In the genomic region with DNA sequence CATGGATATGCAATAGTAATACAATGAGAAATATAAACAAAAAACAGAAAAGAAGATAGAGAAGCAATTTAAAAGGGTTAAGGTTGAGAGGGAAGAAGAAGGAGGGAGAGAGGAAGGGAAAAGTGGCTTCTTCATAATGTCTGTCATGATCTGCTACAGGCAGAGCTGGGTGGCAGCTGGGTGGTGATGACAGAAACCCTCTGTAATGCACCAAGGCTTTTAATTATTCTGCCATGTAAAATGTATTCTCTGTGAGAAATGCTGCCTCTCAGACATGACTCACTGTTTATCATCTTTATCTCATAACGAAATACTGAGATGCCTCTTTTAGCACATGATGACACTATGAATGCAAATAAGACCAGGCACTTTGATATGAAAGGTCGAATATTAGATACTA, we compare ENCODE assay signal across 26 mouse cellular contexts.
DNase-seq lines count a peak whose midpoint lies in the region; ATAC-seq and TF ChIP-seq lines count a peak whose summit lies in the region.
"Had no signal": no experiment of that assay in that cellular context is flagged by ENCODE, and none has a peak within 500 bp of the region (broad histone marks: within the 10 kb centered on the region; RNA-seq: fewer than 3 reads in every experiment).

No protein-coding gene starts in this region.

- WGBS in forebrain, postnatal 0 days = 57% methylated on average over 2 of the region's 2 CpGs
- 83% methylated on average over 2 of the region's 2 CpGs for WGBS in forebrain, embryonic 11.5 days
- 74% methylated on average over 2 of the region's 2 CpGs for WGBS in neural tube, embryonic 12.5 days
- WGBS in neural tube, embryonic 14.5 days = 60% methylated on average over 2 of the region's 2 CpGs

- H3K4me3 ChIP-seq in forebrain, postnatal 0 days (ENCODE audit: low read depth, low read length) = no peak overlapping the region
- no peak overlapping the region for H3K4me3 ChIP-seq in forebrain, embryonic 11.5 days (ENCODE audit: low read depth, low read length)
- no peak overlapping the region for H3K4me3 ChIP-seq in neural tube, embryonic 12.5 days
- no peak overlapping the region for H3K4me3 ChIP-seq in neural tube, embryonic 14.5 days (ENCODE audit: low read depth, low read length)
- H3K4me3 ChIP-seq: embryonic facial prominence, embryonic 10.5 days; embryonic facial prominence, embryonic 12.5 days; forebrain, embryonic 10.5 days; forebrain, embryonic 13.5 days; forebrain, embryonic 15.5 days had no signal

- TF ChIP-seq CTCF in forebrain, postnatal 0 days (IDR thresholded peaks at IDR 0.05; ENCODE audit: low read depth) = no peak

- no peaks in the 10 kb centered on the region for H3K4me1 ChIP-seq in forebrain, postnatal 0 days (ENCODE audit: insufficient read depth)
- H3K4me1 ChIP-seq in forebrain, embryonic 11.5 days (replicated peaks; ENCODE audit: control insufficient read depth, insufficient read depth, low read length) = no peaks in the 10 kb centered on the region
- H3K4me1 ChIP-seq in neural tube, embryonic 12.5 days = no peaks in the 10 kb centered on the region
- no peaks in the 10 kb centered on the region for H3K4me1 ChIP-seq in neural tube, embryonic 14.5 days (ENCODE audit: control insufficient read depth, insufficient read depth, low read length)
- H3K4me1 ChIP-seq: embryonic facial prominence, embryonic 10.5 days; embryonic facial prominence, embryonic 12.5 days; forebrain, embryonic 10.5 days; forebrain, embryonic 13.5 days; forebrain, embryonic 15.5 days had no signal

- no peaks in the 10 kb centered on the region for H3K36me3 ChIP-seq in forebrain, postnatal 0 days (ENCODE audit: insufficient read depth)
- H3K36me3 ChIP-seq in forebrain, embryonic 11.5 days (ENCODE audit: control insufficient read depth, insufficient read depth, low read length) = no peaks in the 10 kb centered on the region
- H3K36me3 ChIP-seq in neural tube, embryonic 12.5 days = no peaks in the 10 kb centered on the region
- no peaks in the 10 kb centered on the region for H3K36me3 ChIP-seq in neural tube, embryonic 14.5 days (ENCODE audit: control insufficient read depth, insufficient read depth, low read length)
- H3K36me3 ChIP-seq: embryonic facial prominence, embryonic 10.5 days; embryonic facial prominence, embryonic 12.5 days; forebrain, embryonic 10.5 days; forebrain, embryonic 15.5 days; G1E had no signal

- H3K27ac ChIP-seq in forebrain, postnatal 0 days (ENCODE audit: low read depth, low read length) = no peak overlapping the region
- H3K27ac ChIP-seq in forebrain, embryonic 11.5 days (ENCODE audit: low read depth, low read length) = no peak overlapping the region
- no peak overlapping the region for H3K27ac ChIP-seq in neural tube, embryonic 12.5 days
- H3K27ac ChIP-seq in neural tube, embryonic 14.5 days (ENCODE audit: low read depth, low read length) = no peak overlapping the region
- H3K27ac ChIP-seq: embryonic facial prominence, embryonic 10.5 days; embryonic facial prominence, embryonic 12.5 days; forebrain, embryonic 10.5 days; forebrain, embryonic 13.5 days; forebrain, embryonic 15.5 days had no signal

- no peaks in the 10 kb centered on the region for H3K9me3 ChIP-seq in forebrain, postnatal 0 days (ENCODE audit: low read length)
- H3K9me3 ChIP-seq in forebrain, embryonic 11.5 days (ENCODE audit: control insufficient read depth, low read length) = no peaks in the 10 kb centered on the region
- H3K9me3 ChIP-seq in neural tube, embryonic 12.5 days = no peaks in the 10 kb centered on the region
- H3K9me3 ChIP-seq in neural tube, embryonic 14.5 days (ENCODE audit: control insufficient read depth, low read length) = no peaks in the 10 kb centered on the region
- H3K9me3 ChIP-seq: embryonic facial prominence, embryonic 10.5 days; embryonic facial prominence, embryonic 12.5 days; forebrain, embryonic 10.5 days; forebrain, embryonic 13.5 days; forebrain, embryonic 15.5 days; G1E had no signal

- H3K27me3 ChIP-seq in forebrain, postnatal 0 days (ENCODE audit: insufficient read depth, low read length) = no peaks in the 10 kb centered on the region
- no peaks in the 10 kb centered on the region for H3K27me3 ChIP-seq in forebrain, embryonic 11.5 days (ENCODE audit: control insufficient read depth, insufficient read depth, low read length)
- no peaks in the 10 kb centered on the region for H3K27me3 ChIP-seq in neural tube, embryonic 12.5 days (replicated peaks)
- no peaks in the 10 kb centered on the region for H3K27me3 ChIP-seq in neural tube, embryonic 14.5 days (ENCODE audit: control insufficient read depth, insufficient read depth, low read length)
- H3K27me3 ChIP-seq: CH12.LX; embryonic facial prominence, embryonic 12.5 days; forebrain, embryonic 13.5 days; forebrain, embryonic 15.5 days; Patski had no signal

- peak; percentile 59 for ATAC-seq in forebrain, postnatal 0 days
- ATAC-seq in forebrain, embryonic 11.5 days (replicated peaks; ENCODE audit: low FRiP score) = no peak
- ATAC-seq in neural tube, embryonic 12.5 days (ENCODE audit: low FRiP score, low read depth) = peak; percentile 41; the same call in 1 of the 2 replicates
- peak; percentile 66; the same call in 1 of the 2 replicates for ATAC-seq in neural tube, embryonic 14.5 days (ENCODE audit: low read depth)
- ATAC-seq: activated CD4-positive, CD25-positive, alpha-beta regulatory T cell, adult 4 months; CD4-positive, CD25-positive, alpha-beta regulatory T cell, adult 4 months; forebrain, embryonic 13.5 days; forebrain, embryonic 15.5 days; Patski had no signal

- H3K9ac ChIP-seq in forebrain, postnatal 0 days = no peak overlapping the region
- no peak overlapping the region for H3K9ac ChIP-seq in forebrain, embryonic 11.5 days (ENCODE audit: low read length)
- no peak overlapping the region for H3K9ac ChIP-seq in neural tube, embryonic 12.5 days
- H3K9ac ChIP-seq in neural tube, embryonic 14.5 days (replicated peaks; ENCODE audit: low read depth, low read length) = no peak overlapping the region
- H3K9ac ChIP-seq: embryonic facial prominence, embryonic 12.5 days; forebrain, embryonic 13.5 days; forebrain, embryonic 15.5 days had no signal

- no peak for DNase-seq in forebrain, postnatal 0 days
- DNase-seq in forebrain, embryonic 11.5 days (ENCODE audit: low spot score) = no peak
- no peak for DNase-seq in neural tube, embryonic 10.5 days (ENCODE audit: extremely low spot score, low spot score)
- DNase-seq in brain, adult 2 months (ENCODE audit: low read depth, low spot score) = peak; percentile 18
- no peak for DNase-seq in layer of hippocampus, adult 8-10 months (ENCODE audit: low spot score in 2 of 2)
- DNase-seq: adrenal gland, adult 8-10 months; adrenal gland, postnatal 14 days; adrenal gland, postnatal 36 days; B cell, adult 2 months; cerebellum, adult 11-12 months; cerebellum, adult 2 months; cerebellum, adult 9-10 months; cerebellum, postnatal 10 days; cerebellum, postnatal 25 days had no signal

- H3K4me2 ChIP-seq in forebrain, postnatal 0 days (ENCODE audit: low read depth) = no peak overlapping the region
- H3K4me2 ChIP-seq in forebrain, embryonic 11.5 days (ENCODE audit: low read depth, low read length, severe bottlenecking) = no peak overlapping the region
- H3K4me2 ChIP-seq in neural tube, embryonic 12.5 days (replicated peaks) = no peak overlapping the region
- H3K4me2 ChIP-seq in neural tube, embryonic 14.5 days (ENCODE audit: low read depth, low read length) = no peak overlapping the region
- H3K4me2 ChIP-seq: embryonic facial prominence, embryonic 12.5 days; forebrain, embryonic 13.5 days; forebrain, embryonic 15.5 days had no signal
